Mouse (Mus musculus) stomach, postnatal 0 days (tissue): ENCODE data around the gene Cyb5d1.

ENCODE experiments used
- CTCF ChIP-seq: IDR thresholded peaks from 2 replicates; pipeline ENCODE4 v1.5.1; 2016; ENCODE audit warnings: antibody characterized with exemption, low read depth, mild to moderate bottlenecking, moderate library complexity
- EP300 ChIP-seq: optimal IDR thresholded peaks from 2 replicates; pipeline ENCODE3; 2016; ENCODE audit warnings: antibody characterized with exemption

DNA sequence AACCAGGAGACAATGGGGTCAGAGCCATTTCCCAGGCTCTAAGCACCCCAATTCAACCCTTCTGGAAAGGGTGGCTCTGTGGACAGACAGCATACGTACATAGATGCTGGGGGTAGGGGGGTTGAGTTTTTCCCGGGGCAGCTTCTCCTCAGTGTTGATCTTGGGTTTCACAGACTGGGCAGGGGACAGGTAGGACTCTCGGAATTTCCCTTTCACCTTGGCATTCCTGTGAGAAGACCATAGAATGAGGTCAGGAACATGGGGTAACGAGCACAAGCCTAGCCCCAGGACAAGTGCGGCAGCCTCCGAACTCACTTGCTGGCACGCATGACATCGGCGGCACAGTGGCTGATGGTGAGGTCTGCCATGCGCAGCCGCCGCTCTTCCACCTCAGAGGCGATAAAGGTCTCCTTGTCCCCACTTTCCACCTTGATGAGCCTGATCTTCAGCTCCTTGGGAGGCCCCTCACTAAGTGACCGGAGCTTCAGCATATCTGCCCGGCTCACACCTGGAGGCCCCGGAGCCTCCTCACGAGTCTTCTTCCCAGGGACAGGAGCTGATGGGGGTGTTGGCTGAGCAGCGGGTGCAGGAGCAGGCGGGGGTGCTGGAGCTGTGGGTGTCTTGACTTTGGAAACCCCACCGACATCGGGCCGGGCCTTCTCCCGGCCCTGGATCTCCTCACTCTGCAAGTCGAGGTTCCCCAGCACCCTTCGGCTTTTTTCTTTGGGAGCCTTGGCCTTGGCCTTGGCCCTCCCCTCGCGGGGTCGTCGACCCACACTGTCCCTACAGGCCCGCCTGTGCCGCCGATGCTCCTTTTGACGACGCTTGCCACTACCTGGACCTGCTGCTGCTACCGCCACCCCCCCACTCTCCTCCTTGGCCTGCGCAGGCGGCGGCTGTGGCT lies 8.5 kb upstream of the Cyb5d1 start:
- TF ChIP-seq CTCF (no peak), EP300 (no peak)
